Mouse (Mus musculus): ENCODE measurements around the gene Xpo4. TPM values are rescaled to one million over a fixed set of nuclear protein-coding genes. Genes with fewer than 3 reads are reported as not detected.
"Not testable (repeated sequence)": the region's sequence is repeated elsewhere in the genome, so short reads cannot be mapped to it uniquely, and the experiment has no call there.

Xpo4 gene
- polyA plus RNA-seq, 1 experiment from 2014 or later, result 36.7 TPM

- ATAC-seq (ENCODE audit: insufficient number of reproducible peaks, low FRiP score, low TSS enrichment, low read depth) (no peak), DNase-seq (ENCODE audit: low spot score) (no peak)
- no peaks in the 10 kb centered on the region for H3K4me1 ChIP-seq (ENCODE audit: control insufficient read depth, insufficient read depth, low read length)
- no peak overlapping the region for H3K4me2 ChIP-seq (ENCODE audit: low read depth, severe bottlenecking)
- H3K27ac ChIP-seq (replicated peaks; ENCODE audit: low read depth, low read length), result no peak overlapping the region
- no peak overlapping the region for H3K9ac ChIP-seq (ENCODE audit: low read length)
- 96% methylated on average over 24 of the region's 24 CpGs for WGBS
- H3K27me3 ChIP-seq (ENCODE audit: control insufficient read depth, insufficient read depth, low read length), result no peaks in the 10 kb centered on the region
- no peak overlapping the region for H3K4me3 ChIP-seq (ENCODE audit: low read depth, low read length)
- H3K36me3 ChIP-seq (ENCODE audit: control insufficient read depth, insufficient read depth, low read length), result peaks cover 16% of the 10 kb centered on the region
- no peaks in the 10 kb centered on the region for H3K9me3 ChIP-seq (ENCODE audit: control insufficient read depth, low read length)
Measured at GRCm38 (mm10) chr14:57691316-57691715, 26.1 kb upstream of the Xpo4 start.

GRCm38 (mm10) chr14:57690681-57691080, 25.5 kb upstream of the Xpo4 start:
- Histone ChIP-seq H3K4me2 (ENCODE audit: low read depth, severe bottlenecking) (no peak overlapping the region), H3K36me3 (ENCODE audit: control insufficient read depth, insufficient read depth, low read length) (peaks cover 11% of the 10 kb centered on the region), H3K4me3 (ENCODE audit: low read depth, low read length) (no peak overlapping the region), H3K9ac (ENCODE audit: low read length) (no peak overlapping the region), H3K27ac (replicated peaks; ENCODE audit: low read depth, low read length) (no peak overlapping the region), H3K27me3 (ENCODE audit: control insufficient read depth, insufficient read depth, low read length) (no peaks in the 10 kb centered on the region), H3K4me1 (ENCODE audit: control insufficient read depth, insufficient read depth, low read length) (no peaks in the 10 kb centered on the region), H3K9me3 (ENCODE audit: control insufficient read depth, low read length) (no peaks in the 10 kb centered on the region)
- ATAC-seq (ENCODE audit: insufficient number of reproducible peaks, low FRiP score, low TSS enrichment, low read depth) (no peak), DNase-seq (ENCODE audit: low spot score) (no peak)
- 95% methylated on average over 8 of the region's 8 CpGs for WGBS

GRCm38 (mm10) chr14:57688066-57688465, 22.8 kb upstream of the Xpo4 start:
- ATAC-seq (ENCODE audit: insufficient number of reproducible peaks, low FRiP score, low TSS enrichment, low read depth); H3K4me3 ChIP-seq (ENCODE audit: low read depth, low read length); H3K9me3 ChIP-seq (ENCODE audit: control insufficient read depth, low read length); H3K36me3 ChIP-seq (ENCODE audit: control insufficient read depth, insufficient read depth, low read length); H3K27me3 ChIP-seq (ENCODE audit: control insufficient read depth, insufficient read depth, low read length); DNase-seq (ENCODE audit: low spot score); H3K4me1 ChIP-seq (ENCODE audit: control insufficient read depth, insufficient read depth, low read length); H3K27ac ChIP-seq (replicated peaks; ENCODE audit: low read depth, low read length); H3K9ac ChIP-seq (ENCODE audit: low read length); H3K4me2 ChIP-seq (ENCODE audit: low read depth, severe bottlenecking): not testable (repeated sequence)
- 89% methylated on average over 7 of the region's 7 CpGs for WGBS

DNA sequence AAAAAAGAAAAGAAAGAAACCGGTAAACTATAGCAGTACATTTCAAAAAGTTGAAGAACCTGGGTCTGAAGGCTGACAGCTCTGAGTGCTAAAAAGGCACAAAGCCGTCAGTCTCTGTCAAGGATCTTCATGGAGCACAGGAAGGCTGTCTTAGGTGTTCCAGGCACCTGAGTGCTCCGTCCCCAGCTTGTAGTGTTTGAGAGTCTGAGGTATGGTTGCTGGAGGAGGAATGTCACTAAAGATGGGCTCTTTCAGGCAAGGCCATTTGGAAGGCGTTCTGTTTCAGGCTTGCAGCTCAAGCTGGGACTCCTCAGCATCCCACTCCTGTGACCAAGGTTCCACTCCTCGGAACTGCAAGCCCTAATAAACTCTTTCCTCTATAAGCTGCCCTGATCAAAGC, 22.2 kb upstream of the Xpo4 start:
- H3K27ac ChIP-seq (replicated peaks; ENCODE audit: low read depth, low read length), result no peak overlapping the region
- peaks cover 5% of the 10 kb centered on the region for H3K36me3 ChIP-seq (ENCODE audit: control insufficient read depth, insufficient read depth, low read length)
- 84% methylated on average over 5 of the region's 5 CpGs for WGBS
- no peaks in the 10 kb centered on the region for H3K9me3 ChIP-seq (ENCODE audit: control insufficient read depth, low read length)
- H3K27me3 ChIP-seq (ENCODE audit: control insufficient read depth, insufficient read depth, low read length), result no peaks in the 10 kb centered on the region
- ATAC-seq (ENCODE audit: insufficient number of reproducible peaks, low FRiP score, low TSS enrichment, low read depth) (no peak), DNase-seq (ENCODE audit: low spot score) (no peak)
- H3K4me1 ChIP-seq (ENCODE audit: control insufficient read depth, insufficient read depth, low read length), result no peaks in the 10 kb centered on the region
- no peak overlapping the region for H3K4me3 ChIP-seq (ENCODE audit: low read depth, low read length)
- no peak overlapping the region for H3K4me2 ChIP-seq (ENCODE audit: low read depth, severe bottlenecking)
- no peak overlapping the region for H3K9ac ChIP-seq (ENCODE audit: low read length)

GRCm38 (mm10) chr14:57686647-57687046, 21.4 kb upstream of the Xpo4 start:
- Histone ChIP-seq H3K4me3 (ENCODE audit: low read depth, low read length) (no peak overlapping the region), H3K27ac (replicated peaks; ENCODE audit: low read depth, low read length) (no peak overlapping the region), H3K27me3 (ENCODE audit: control insufficient read depth, insufficient read depth, low read length) (no peaks in the 10 kb centered on the region), H3K36me3 (ENCODE audit: control insufficient read depth, insufficient read depth, low read length) (peaks cover 4% of the 10 kb centered on the region), H3K9me3 (ENCODE audit: control insufficient read depth, low read length) (no peaks in the 10 kb centered on the region), H3K4me2 (ENCODE audit: low read depth, severe bottlenecking) (no peak overlapping the region), H3K4me1 (ENCODE audit: control insufficient read depth, insufficient read depth, low read length) (no peaks in the 10 kb centered on the region), H3K9ac (ENCODE audit: low read length) (no peak overlapping the region)
- ATAC-seq (ENCODE audit: insufficient number of reproducible peaks, low FRiP score, low TSS enrichment, low read depth) (no peak), DNase-seq (ENCODE audit: low spot score) (no peak)
- WGBS, result 88% methylated on average over 6 of the region's 6 CpGs

DNA sequence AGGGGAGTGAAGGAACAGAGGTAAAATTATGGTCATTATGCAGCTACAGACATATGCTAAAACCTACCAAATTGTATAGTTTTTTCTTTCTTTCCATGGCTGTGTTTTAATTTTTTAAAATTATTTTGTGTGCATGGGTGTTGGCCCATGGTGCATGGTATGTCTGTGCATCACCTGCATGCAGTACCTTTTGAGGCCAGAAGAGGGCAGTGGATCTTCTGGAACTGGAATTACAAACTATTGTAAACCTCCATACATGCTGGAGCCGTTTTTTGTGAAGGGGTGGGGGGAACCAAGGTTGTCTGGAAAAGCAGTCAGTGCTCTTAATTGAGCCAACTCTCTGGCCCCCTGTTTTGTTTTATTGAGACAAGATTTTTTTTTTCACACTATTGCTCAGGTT, 19.3 kb upstream of the Xpo4 start:
- Histone ChIP-seq H3K27me3 (ENCODE audit: control insufficient read depth, insufficient read depth, low read length) (no peaks in the 10 kb centered on the region), H3K36me3 (ENCODE audit: control insufficient read depth, insufficient read depth, low read length) (0 out of 2 replicates have a peak, but pooled peaks cover 3% of the 10 kb centered on the region), H3K27ac (replicated peaks; ENCODE audit: low read depth, low read length) (no peak overlapping the region), H3K4me3 (ENCODE audit: low read depth, low read length) (no peak overlapping the region), H3K4me2 (ENCODE audit: low read depth, severe bottlenecking) (no peak overlapping the region), H3K9me3 (ENCODE audit: control insufficient read depth, low read length) (no peaks in the 10 kb centered on the region), H3K9ac (ENCODE audit: low read length) (no peak overlapping the region), H3K4me1 (ENCODE audit: control insufficient read depth, insufficient read depth, low read length) (no peaks in the 10 kb centered on the region)
- DNase-seq (ENCODE audit: low spot score) (peak; percentile 63), ATAC-seq (ENCODE audit: insufficient number of reproducible peaks, low FRiP score, low TSS enrichment, low read depth) (no peak)
- WGBS, result 3% methylated on average over 1 of the region's 1 CpGs

DNA sequence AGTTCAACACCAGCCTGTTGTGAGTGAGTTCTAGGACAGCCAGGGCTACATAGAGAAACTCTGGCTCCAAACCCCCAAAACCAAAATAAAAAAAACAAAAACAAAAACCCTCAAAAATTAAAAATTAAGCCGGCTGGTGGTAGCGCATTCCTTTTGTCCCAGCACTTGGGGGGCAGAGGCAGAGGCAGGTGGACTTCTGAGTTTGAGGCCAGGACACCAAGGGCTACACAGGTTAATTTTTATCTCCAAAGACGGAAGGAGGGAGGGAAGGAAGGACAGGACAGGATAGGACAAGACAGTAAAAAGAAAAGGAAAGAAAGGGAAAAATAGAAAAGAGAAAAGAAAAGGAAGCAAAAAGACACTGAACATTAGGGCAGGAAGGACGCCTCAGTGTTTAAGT, 17.5 kb upstream of the Xpo4 start:
- ATAC-seq (ENCODE audit: insufficient number of reproducible peaks, low FRiP score, low TSS enrichment, low read depth) (no peak), DNase-seq (ENCODE audit: low spot score) (no peak)
- Histone ChIP-seq H3K4me3 (ENCODE audit: low read depth, low read length) (no peak overlapping the region), H3K27me3 (ENCODE audit: control insufficient read depth, insufficient read depth, low read length) (no peaks in the 10 kb centered on the region), H3K4me1 (ENCODE audit: control insufficient read depth, insufficient read depth, low read length) (no peaks in the 10 kb centered on the region), H3K4me2 (ENCODE audit: low read depth, severe bottlenecking) (no peak overlapping the region), H3K9ac (ENCODE audit: low read length) (no peak overlapping the region), H3K9me3 (ENCODE audit: control insufficient read depth, low read length) (no peaks in the 10 kb centered on the region), H3K36me3 (ENCODE audit: control insufficient read depth, insufficient read depth, low read length) (no peaks in the 10 kb centered on the region), H3K27ac (replicated peaks; ENCODE audit: low read depth, low read length) (no peak overlapping the region)
- WGBS, result 86% methylated on average over 4 of the region's 4 CpGs

DNA sequence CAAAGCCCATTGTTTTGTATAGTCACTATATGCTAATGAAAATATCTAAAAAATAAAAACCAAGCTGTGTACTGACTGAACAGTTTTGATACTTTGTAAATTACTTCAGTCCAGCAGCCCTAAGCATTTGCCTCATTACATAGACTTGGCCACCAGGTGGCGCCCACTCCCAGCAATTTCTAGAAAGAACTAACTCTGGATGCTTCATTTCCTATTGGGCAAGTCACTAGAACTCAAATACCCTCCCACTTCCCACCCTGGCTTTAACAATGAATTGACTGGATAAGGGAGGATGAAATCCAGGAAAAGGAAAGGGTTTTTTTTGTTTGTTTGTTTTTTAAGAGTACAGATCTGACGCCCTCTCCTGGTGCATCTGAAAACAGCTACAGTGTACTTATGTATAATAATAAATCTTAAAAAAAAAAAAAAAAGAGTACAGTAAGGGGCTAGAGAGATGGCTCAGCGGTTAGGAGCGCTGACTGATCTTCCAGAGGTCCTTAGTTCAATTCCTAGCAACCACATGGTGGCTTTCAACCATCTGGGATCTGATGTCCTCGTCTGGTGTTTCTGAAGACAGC, 14.8 kb upstream of the Xpo4 start:
- 42% methylated on average over 5 of the region's 5 CpGs for WGBS

GRCm38 (mm10) chr14:57679523-57679922, 14.3 kb upstream of the Xpo4 start:
- no peaks in the 10 kb centered on the region for H3K36me3 ChIP-seq (ENCODE audit: control insufficient read depth, insufficient read depth, low read length)
- H3K27me3 ChIP-seq (ENCODE audit: control insufficient read depth, insufficient read depth, low read length), result no peaks in the 10 kb centered on the region
- H3K27ac ChIP-seq (replicated peaks; ENCODE audit: low read depth, low read length), result no peak overlapping the region
- WGBS, result 25% methylated on average over 1 of the region's 1 CpGs
- H3K9me3 ChIP-seq (ENCODE audit: control insufficient read depth, low read length), result no peaks in the 10 kb centered on the region
- H3K4me3 ChIP-seq (ENCODE audit: low read depth, low read length), result no peak overlapping the region
- no peak overlapping the region for H3K9ac ChIP-seq (ENCODE audit: low read length)
- no peak overlapping the region for H3K4me2 ChIP-seq (ENCODE audit: low read depth, severe bottlenecking)
- DNase-seq (ENCODE audit: low spot score) (no peak), ATAC-seq (ENCODE audit: insufficient number of reproducible peaks, low FRiP score, low TSS enrichment, low read depth) (no peak)
- H3K4me1 ChIP-seq (ENCODE audit: control insufficient read depth, insufficient read depth, low read length), result no peaks in the 10 kb centered on the region

More for the DNA sequence above, 14.8 kb upstream of the Xpo4 start:
- no peak overlapping the region for H3K27ac ChIP-seq (replicated peaks; ENCODE audit: low read depth, low read length)
- no peaks in the 10 kb centered on the region for H3K36me3 ChIP-seq (ENCODE audit: control insufficient read depth, insufficient read depth, low read length)
- no peaks in the 10 kb centered on the region for H3K4me1 ChIP-seq (ENCODE audit: control insufficient read depth, insufficient read depth, low read length)
- no peak; the same call in 1 of the 2 replicates for ATAC-seq (ENCODE audit: insufficient number of reproducible peaks, low FRiP score, low TSS enrichment, low read depth)
- H3K9ac ChIP-seq (ENCODE audit: low read length), result no peak overlapping the region
- H3K4me3 ChIP-seq (ENCODE audit: low read depth, low read length), result no peak overlapping the region
- H3K9me3 ChIP-seq (ENCODE audit: control insufficient read depth, low read length), result no peaks in the 10 kb centered on the region
- DNase-seq (ENCODE audit: low spot score), result peak; percentile 91
- H3K27me3 ChIP-seq (ENCODE audit: control insufficient read depth, insufficient read depth, low read length), result no peaks in the 10 kb centered on the region
- H3K4me2 ChIP-seq (ENCODE audit: low read depth, severe bottlenecking), result no peak overlapping the region

Data from limb, embryonic 11.5 days (tissue).